Mouse (Mus musculus): ENCODE data around the gene Olfr1164. TPM values are rescaled to one million over a fixed set of nuclear protein-coding genes. Genes with fewer than 3 reads are reported as not detected.

Gene Olfr1164
- not detected for total RNA-seq (2022)

DNA sequence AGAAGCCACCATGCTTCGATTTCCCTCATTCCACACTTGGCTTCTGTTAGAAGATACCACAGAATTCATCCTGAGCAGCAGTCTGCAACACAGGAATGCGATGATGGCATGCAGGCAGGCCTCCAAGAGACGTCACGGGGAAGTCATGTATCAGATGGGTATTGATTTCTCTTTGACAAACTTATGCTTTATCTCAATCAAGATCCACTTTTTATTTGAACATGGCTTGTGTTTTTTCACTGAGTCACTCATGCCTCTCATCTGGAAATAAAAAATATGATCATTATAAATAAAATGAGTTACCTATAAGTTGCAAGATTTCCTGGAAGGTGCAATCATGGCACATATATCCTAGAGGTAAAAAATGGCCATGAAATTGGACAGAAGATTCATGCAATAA lies at the start of gene Olfr1164:
Olfr1164 (minus strand) TSS at position 101 of the 400 bp plus-strand sequence.
- DNase-seq (ENCODE audit: low spot score) = no peak

DNA sequence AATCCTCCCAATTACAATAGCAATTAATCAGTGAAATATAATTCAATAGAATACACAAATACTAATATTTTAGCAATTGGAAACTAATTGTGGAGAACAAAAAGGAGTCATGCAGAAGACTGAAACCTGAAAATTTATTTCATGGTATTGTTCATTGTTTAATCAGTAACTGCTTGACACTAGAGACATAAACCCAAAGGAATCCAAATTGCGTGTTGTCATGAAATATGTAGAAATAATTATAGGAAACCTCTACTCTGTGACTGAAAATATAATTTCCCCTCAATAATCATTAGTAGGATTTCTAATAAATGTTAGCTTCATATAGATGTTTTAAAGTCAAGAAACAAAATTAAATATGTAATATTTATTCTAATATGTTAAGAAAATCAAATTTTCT lies 34.4 kb upstream of the Olfr1164 start, which contains the start of gene Olfr1166:
Olfr1166 (minus strand) TSS at position 101 of the 400 bp plus-strand sequence.
- no peak for DNase-seq (ENCODE audit: low spot score)

DNA sequence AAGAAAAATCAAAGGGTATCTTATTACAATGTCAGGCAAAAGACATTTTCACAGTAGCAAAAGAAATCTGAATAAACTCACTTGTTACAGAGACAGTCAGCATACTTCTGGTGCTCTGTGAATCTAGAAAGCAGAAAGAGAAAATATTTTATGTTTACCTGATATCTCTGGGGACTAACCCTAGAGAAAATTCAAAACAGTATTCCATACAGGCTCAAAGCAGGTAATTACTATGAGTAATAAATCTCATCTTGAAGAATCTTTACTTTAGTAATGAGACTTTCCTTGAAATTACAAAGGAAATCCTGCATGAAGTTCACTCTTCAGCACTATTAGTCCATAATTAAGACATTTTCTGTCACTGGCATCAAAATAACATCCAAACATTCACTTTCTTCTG lies 22.0 kb downstream of the Olfr1164 start, which contains the start of gene Olfr1163:
Olfr1163 (minus strand) TSS at position 101 of the 400 bp plus-strand sequence.
- no peak for DNase-seq (ENCODE audit: low spot score)

DNA sequence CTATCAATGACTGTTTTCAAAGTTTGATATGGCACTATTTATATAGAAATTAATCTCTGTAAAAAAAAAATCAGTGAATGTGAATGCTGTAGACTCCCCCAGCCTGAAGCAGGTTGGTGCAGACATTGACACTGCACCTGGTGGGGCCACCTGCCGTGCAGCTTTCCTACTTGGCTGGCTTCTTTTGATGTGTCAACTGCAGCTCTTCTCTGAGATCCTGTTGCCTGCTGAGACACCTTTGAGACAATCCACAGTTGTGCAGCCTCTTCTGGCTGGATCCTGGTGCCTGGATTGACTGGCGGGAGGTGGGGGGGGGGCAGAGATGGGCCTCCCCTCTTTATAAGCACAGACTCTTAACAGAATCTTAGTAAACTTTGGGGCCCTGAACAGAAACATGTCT lies 30.2 kb downstream of the Olfr1164 start:
- no peak for DNase-seq (ENCODE audit: low spot score)

DNA sequence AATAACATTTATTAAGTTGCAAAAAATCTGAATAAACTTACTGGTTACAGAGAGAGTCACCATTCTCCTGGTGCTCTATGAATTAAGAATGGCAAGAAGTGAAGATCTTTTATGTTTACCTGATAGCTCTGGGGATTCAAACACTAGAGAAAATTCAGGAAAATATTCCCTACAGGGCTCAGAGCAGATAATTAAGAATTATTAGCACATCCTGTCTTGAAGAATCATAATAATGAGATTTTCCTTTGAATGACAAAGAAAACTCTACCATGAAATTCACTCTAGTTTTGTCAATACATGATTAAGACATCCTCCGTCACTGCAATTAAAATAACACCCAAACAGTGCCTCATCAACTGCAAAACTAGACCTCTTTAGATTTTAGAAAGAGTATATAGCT lies 42.7 kb downstream of the Olfr1164 start, which contains the start of gene Olfr1162:
Olfr1162 (minus strand) TSS at position 101 of the 400 bp plus-strand sequence.
- no peak for DNase-seq (ENCODE audit: low spot score)

Other genes with a start within 250 kb of the Olfr1164 start
- not detected for gene Olfr1150-ps1, start 250.0 kb downstream of the Olfr1164 start, total RNA-seq (2022)
- gene Olfr1151, start 238.1 kb downstream of the Olfr1164 start, total RNA-seq (2022) = not detected
- not detected for gene Olfr1152, start 227.5 kb downstream of the Olfr1164 start, total RNA-seq (2022)
- not detected for gene Olfr1153, start 199.0 kb downstream of the Olfr1164 start, total RNA-seq (2022)
- gene Olfr1154, start 188.8 kb downstream of the Olfr1164 start, total RNA-seq (2022) = not detected
- gene Olfr1155, start 148.8 kb downstream of the Olfr1164 start, total RNA-seq (2022) = not detected
- not detected for gene Olfr1156, start 140.9 kb downstream of the Olfr1164 start, total RNA-seq (2022)
- not detected for gene Olfr1157, start 125.7 kb downstream of the Olfr1164 start, total RNA-seq (2022)
- gene Olfr74, start 119.3 kb downstream of the Olfr1164 start, total RNA-seq (2022) = not detected
- not detected for gene Olfr1158, start 103.9 kb downstream of the Olfr1164 start, total RNA-seq (2022)
- gene Olfr1160, start 85.7 kb downstream of the Olfr1164 start, total RNA-seq (2022) = not detected
- gene Olfr1161, start 71.2 kb downstream of the Olfr1164 start, total RNA-seq (2022) = not detected
- not detected for gene Olfr73, start 56.3 kb downstream of the Olfr1164 start, total RNA-seq (2022)
- not detected for gene Olfr1162, start 42.8 kb downstream of the Olfr1164 start, total RNA-seq (2022)
- gene Olfr1163, start 22.1 kb downstream of the Olfr1164 start, total RNA-seq (2022) = not detected
- gene Olfr1166, start 34.3 kb upstream of the Olfr1164 start, total RNA-seq (2022) = not detected
- gene Olfr1167, start 61.2 kb upstream of the Olfr1164 start, total RNA-seq (2022) = not detected
- gene Olfr1168, start 87.9 kb upstream of the Olfr1164 start, total RNA-seq (2022) = not detected
- not detected for gene Olfr1170, start 134.4 kb upstream of the Olfr1164 start, total RNA-seq (2022)
- not detected for gene Olfr1173, start 185.9 kb upstream of the Olfr1164 start, total RNA-seq (2022)
- gene Olfr1174-ps, start 221.2 kb upstream of the Olfr1164 start, total RNA-seq (2022) = not detected
- not detected for gene Olfr1175-ps, start 233.2 kb upstream of the Olfr1164 start, total RNA-seq (2022)
- gene Olfr1176, start 242.8 kb upstream of the Olfr1164 start, total RNA-seq (2022) = not detected